Mouse (Mus musculus): ENCODE data around the gene Cldnd1.

- no peak for TF ChIP-seq POLR2A (IDR thresholded peaks at IDR 0.05; ENCODE audit: low read depth, low read length)
- TF ChIP-seq CTCF (IDR thresholded peaks at IDR 0.05; ENCODE audit: borderline replicate concordance, insufficient read depth, low read length), result no peak
Measured at GRCm38 (mm10) chr16:58701779-58702178, 25.9 kb upstream of the Cldnd1 start.
